Mouse (Mus musculus): ENCODE results near the gene Dpm2. TPM values are rescaled to one million over a fixed set of nuclear protein-coding genes. Genes with fewer than 3 reads are reported as not detected.

The Dpm2 gene
- polyA plus RNA-seq, 1 experiment from 2014 or later = 104 TPM

GRCm38 (mm10) chr2:32578146-32579046 is 7.7 kb downstream of the Dpm2 start:
- peaks cover 72% of the 10 kb centered on the region for H3K27me3 ChIP-seq (ENCODE audit: low read depth, poor library complexity, severe bottlenecking)

GRCm38 (mm10) chr2:32581450-32582095 is 10.9 kb downstream of the Dpm2 start:
- peaks cover 63% of the 10 kb centered on the region for H3K27me3 ChIP-seq (ENCODE audit: low read depth, poor library complexity, severe bottlenecking)
- peaks cover 14% of the 10 kb centered on the region for H3K4me1 ChIP-seq
- 36% methylated on average over 19 of the region's 19 CpGs for WGBS
- H3K36me3 ChIP-seq = no peaks in the 10 kb centered on the region
- DNase-seq (ENCODE audit: low spot score) = peak; percentile 50
- H3K27ac ChIP-seq = no peak overlapping the region
- H3K4me3 ChIP-seq = peak overlapping the region; percentile 33
- H3K9me3 ChIP-seq (replicated peaks) = no peaks in the 10 kb centered on the region

More at GRCm38 (mm10) chr2:32578146-32579046, 7.7 kb downstream of the Dpm2 start:
- Histone ChIP-seq H3K4me3 (0 out of 2 replicates have a peak overlapping the region, but pooled peaks have one; percentile 11), H3K9me3 (replicated peaks) (no peaks in the 10 kb centered on the region), H3K36me3 (peaks cover 3% of the 10 kb centered on the region), H3K27ac (no peak overlapping the region), H3K4me1 (peaks cover 28% of the 10 kb centered on the region)
- DNase-seq (ENCODE audit: low spot score) = no peak
- 42% methylated on average over 25 of the region's 30 CpGs for WGBS

- Histone ChIP-seq H3K27me3 (ENCODE audit: low read depth, poor library complexity, severe bottlenecking) (peaks cover 47% of the 10 kb centered on the region), H3K4me3 (peak overlapping the region; percentile 46), H3K4me1 (peaks cover 29% of the 10 kb centered on the region), H3K36me3 (no peaks in the 10 kb centered on the region), H3K27ac (peak overlapping the region; percentile 69), H3K9me3 (replicated peaks) (no peaks in the 10 kb centered on the region)
- WGBS = 15% methylated on average over 37 of the region's 37 CpGs
- DNase-seq (ENCODE audit: low spot score) = peak; percentile 84
Measured at GRCm38 (mm10) chr2:32582830-32583799, 12.5 kb downstream of the Dpm2 start.

- no peak for DNase-seq (ENCODE audit: low spot score)
- peaks cover 30% of the 10 kb centered on the region for H3K4me1 ChIP-seq
- WGBS = 85% methylated on average over 7 of the region's 7 CpGs
- no peaks in the 10 kb centered on the region for H3K9me3 ChIP-seq (replicated peaks)
- peaks cover 26% of the 10 kb centered on the region for H3K27me3 ChIP-seq (ENCODE audit: low read depth, poor library complexity, severe bottlenecking)
- H3K27ac ChIP-seq = no peak overlapping the region
- H3K4me3 ChIP-seq = no peak overlapping the region
- peaks cover 10% of the 10 kb centered on the region for H3K36me3 ChIP-seq
Measured at GRCm38 (mm10) chr2:32585149-32585714, 14.6 kb downstream of the Dpm2 start.

GRCm38 (mm10) chr2:32586871-32587351 is 16.3 kb downstream of the Dpm2 start, which contains the start of gene St6galnac4:
Gene St6galnac4, plus strand, starts transcription at chr2:32587095.
- Histone ChIP-seq H3K27ac (peak within 1 kb of the TSS; percentile 89), H3K4me3 (peak within 1 kb of the TSS; percentile 69), H3K4me1 (peaks cover 30% of the 10 kb centered on the region), H3K9me3 (replicated peaks) (no peaks in the 10 kb centered on the region), H3K36me3 (peaks cover 15% of the 10 kb centered on the region), H3K27me3 (ENCODE audit: low read depth, poor library complexity, severe bottlenecking) (peaks cover 13% of the 10 kb centered on the region; the same call in 1 of the 2 replicates)
- DNase-seq (ENCODE audit: low spot score) = peak; percentile 97
- under 1% methylated on average over 38 of the region's 38 CpGs for WGBS

- peak overlapping the region; percentile 69 for H3K4me3 ChIP-seq
- H3K9me3 ChIP-seq (replicated peaks) = no peaks in the 10 kb centered on the region
- H3K27me3 ChIP-seq (ENCODE audit: low read depth, poor library complexity, severe bottlenecking) = peaks cover 5% of the 10 kb centered on the region; the same call in 1 of the 2 replicates
- no peak for DNase-seq (ENCODE audit: low spot score)
- WGBS = 21% methylated on average over 9 of the region's 9 CpGs
- H3K36me3 ChIP-seq = peaks cover 15% of the 10 kb centered on the region
- peak overlapping the region; percentile 89 for H3K27ac ChIP-seq
- H3K4me1 ChIP-seq = peaks cover 30% of the 10 kb centered on the region
Measured at GRCm38 (mm10) chr2:32587731-32588321, 17.2 kb downstream of the Dpm2 start.

- Histone ChIP-seq H3K27me3 (ENCODE audit: low read depth, poor library complexity, severe bottlenecking) (no peaks in the 10 kb centered on the region), H3K27ac (no peak overlapping the region), H3K4me3 (no peak overlapping the region), H3K36me3 (peaks cover 21% of the 10 kb centered on the region), H3K4me1 (peaks cover 24% of the 10 kb centered on the region), H3K9me3 (replicated peaks) (no peaks in the 10 kb centered on the region)
- no peak for DNase-seq (ENCODE audit: low spot score)
- 84% methylated on average over 11 of the region's 11 CpGs for WGBS
Measured at GRCm38 (mm10) chr2:32589213-32589795, 18.6 kb downstream of the Dpm2 start.

GRCm38 (mm10) chr2:32590224-32590623 is 19.6 kb downstream of the Dpm2 start:
- Histone ChIP-seq H3K4me1 (peaks cover 24% of the 10 kb centered on the region), H3K27ac (peak overlapping the region; percentile 28; the same call in 1 of the 2 replicates), H3K36me3 (peaks cover 29% of the 10 kb centered on the region), H3K27me3 (ENCODE audit: low read depth, poor library complexity, severe bottlenecking) (no peaks in the 10 kb centered on the region), H3K9me3 (replicated peaks) (no peaks in the 10 kb centered on the region), H3K4me3 (no peak overlapping the region)
- no peak for DNase-seq (ENCODE audit: low spot score)
- WGBS = 88% methylated on average over 10 of the region's 10 CpGs

GRCm38 (mm10) chr2:32591249-32591648 is 20.6 kb downstream of the Dpm2 start:
- no peak overlapping the region for H3K4me3 ChIP-seq
- H3K27ac ChIP-seq = no peak overlapping the region
- H3K36me3 ChIP-seq = peaks cover 39% of the 10 kb centered on the region
- no peaks in the 10 kb centered on the region for H3K27me3 ChIP-seq (ENCODE audit: low read depth, poor library complexity, severe bottlenecking)
- DNase-seq (ENCODE audit: low spot score) = no peak
- peaks cover 24% of the 10 kb centered on the region for H3K4me1 ChIP-seq
- 77% methylated on average over 6 of the region's 6 CpGs for WGBS
- no peaks in the 10 kb centered on the region for H3K9me3 ChIP-seq (replicated peaks)

GRCm38 (mm10) chr2:32596725-32597124 is 26.1 kb downstream of the Dpm2 start:
- no peaks in the 10 kb centered on the region for H3K9me3 ChIP-seq (replicated peaks)
- no peaks in the 10 kb centered on the region for H3K27me3 ChIP-seq (ENCODE audit: low read depth, poor library complexity, severe bottlenecking)
- WGBS = 93% methylated on average over 13 of the region's 13 CpGs
- H3K4me1 ChIP-seq = peaks cover 7% of the 10 kb centered on the region
- no peak overlapping the region for H3K4me3 ChIP-seq
- no peak for DNase-seq (ENCODE audit: low spot score)
- H3K36me3 ChIP-seq = peaks cover 42% of the 10 kb centered on the region
- H3K27ac ChIP-seq = peak overlapping the region; percentile 46; the same call in 1 of the 2 replicates

GRCm38 (mm10) chr2:32597248-32597647 is 26.6 kb downstream of the Dpm2 start:
- Histone ChIP-seq H3K4me1 (peaks cover 13% of the 10 kb centered on the region), H3K4me3 (no peak overlapping the region), H3K9me3 (replicated peaks) (no peaks in the 10 kb centered on the region), H3K27me3 (ENCODE audit: low read depth, poor library complexity, severe bottlenecking) (no peaks in the 10 kb centered on the region), H3K27ac (0 out of 2 replicates have a peak overlapping the region, but pooled peaks have one; percentile 46), H3K36me3 (peaks cover 42% of the 10 kb centered on the region)
- WGBS = 91% methylated on average over 5 of the region's 5 CpGs
- DNase-seq (ENCODE audit: low spot score) = no peak

All from limb, embryonic 10.5 days (tissue).